Mouse (Mus musculus) small intestine, adult 2 months (tissue): ENCODE measurements around the gene B9d2.

Source experiments
- CTCF ChIP-seq: fragments of 200-500 bp; IDR thresholded peaks from 2 replicates; pipeline ENCODE4 v1.5.1; 2012; ENCODE audit warnings: low read depth, mild to moderate bottlenecking, control low read depth, inconsistent platforms, low read length, moderate library complexity, mixed read lengths; ENCODE audit not compliant: insufficient replicate concordance, insufficient read length; ENCODE audit errors: extremely low read depth
- POLR2A ChIP-seq: fragments of 200-500 bp; IDR thresholded peaks from 2 replicates; pipeline ENCODE4 v1.6.1; 2012; ENCODE audit warnings: low read depth, mild to moderate bottlenecking, control low read depth, inconsistent platforms, low read length, moderate library complexity

DNA sequence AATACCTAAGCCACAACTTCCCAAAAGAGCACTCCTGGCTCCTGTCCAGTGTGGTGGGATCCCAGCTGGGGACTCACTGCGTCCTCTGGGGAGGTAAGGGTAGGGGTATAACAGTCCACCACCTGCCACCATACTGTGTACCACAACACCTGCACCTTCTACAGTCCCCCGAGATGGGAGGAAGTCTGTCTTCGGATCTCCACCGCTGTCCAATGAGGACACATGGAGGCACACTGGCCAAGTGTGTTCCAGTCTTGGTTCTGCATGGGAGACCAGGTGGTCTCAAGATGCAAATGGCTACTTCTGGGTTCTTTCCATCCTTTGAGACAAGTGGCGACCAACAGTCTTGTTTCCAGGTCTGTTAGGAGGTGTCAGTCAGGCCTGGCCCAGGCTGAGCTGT is 30.6 kb downstream of the B9d2 start:
- no peak for TF ChIP-seq CTCF
- no peak for TF ChIP-seq POLR2A
